Mouse (Mus musculus) CD4-positive, CD25-positive, alpha-beta regulatory T cell, adult 9 weeks (primary cell): ENCODE data around the gene Fndc3b. TPM values are rescaled to one million over a fixed set of nuclear protein-coding genes. Genes with fewer than 3 reads are reported as not detected.

ENCODE experiments used
- polyA plus RNA-seq: library from polyadenylated mRNA; unstranded; fragments of 100-300 nt; shearing (Covaris generic); gene quantifications from one replicate; pipeline ENCODE4 v1.2.1, GENCODE M21; 2017

Gene Fndc3b
- polyA plus RNA-seq = 0.21 TPM

DNA sequence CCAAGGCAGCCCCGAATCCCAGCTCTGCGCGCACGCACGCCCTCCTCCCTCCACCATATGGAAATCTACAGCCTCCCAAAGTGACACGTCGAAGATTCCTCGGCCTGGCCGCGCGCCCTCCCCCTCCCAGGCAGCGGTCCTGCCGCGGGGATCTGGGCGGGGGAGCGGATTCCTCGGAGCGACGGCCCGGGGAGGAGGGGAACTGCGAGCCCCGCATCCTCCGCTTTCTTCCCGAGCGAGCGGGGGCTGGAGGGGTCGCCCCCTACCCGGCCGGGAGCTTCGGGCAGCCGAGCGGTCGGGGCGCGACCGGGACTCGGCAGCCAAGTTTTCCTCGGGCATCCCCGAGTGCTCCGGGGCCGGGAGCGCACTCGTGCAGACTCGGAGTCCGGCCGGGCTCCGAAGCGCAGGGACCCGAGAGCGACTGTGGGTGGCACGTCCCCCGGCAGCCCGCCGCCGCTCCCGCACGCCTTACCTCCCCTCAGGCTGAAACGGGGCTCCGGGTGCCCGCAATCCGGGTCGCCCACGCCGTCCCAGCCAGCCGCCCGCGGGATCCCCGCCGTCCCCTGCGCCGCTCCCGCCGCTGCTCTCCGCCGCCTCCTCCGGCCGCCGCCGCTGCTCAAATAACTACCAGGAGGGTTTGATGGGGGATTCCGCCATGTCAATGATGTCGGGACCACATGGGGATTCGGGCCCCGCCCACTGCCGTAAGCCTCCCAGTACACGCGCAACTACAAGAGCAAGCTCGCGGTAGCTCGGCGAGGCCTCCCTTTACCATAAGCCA, at the start of gene Fndc3b:
Gene Fndc3b, minus strand, starts transcription at position 660 of the 781 bp plus-strand sequence.

DNA sequence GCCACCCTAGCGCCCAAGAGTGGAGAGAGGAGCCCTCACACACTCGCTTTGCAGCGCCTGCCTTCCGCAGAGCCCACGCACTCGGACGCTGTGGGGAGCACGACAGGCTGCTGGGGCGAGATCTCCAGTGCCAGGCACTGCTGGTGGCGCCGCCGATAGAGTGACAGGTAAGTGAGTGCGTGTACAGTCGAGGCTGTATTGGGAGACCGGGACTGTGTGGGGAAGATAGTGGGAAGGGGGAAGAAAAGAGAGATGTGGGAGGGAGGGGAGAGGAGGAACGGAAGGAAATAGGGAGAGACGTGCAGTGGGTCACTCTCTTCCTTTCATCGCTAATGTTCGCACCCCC, 339.9 kb downstream of the Fndc3b start, which contains the start of gene Ghsr:
Gene Ghsr, plus strand, starts transcription at position 76 of the 346 bp plus-strand sequence.

Other genes starting within 250 kb of the Fndc3b start
- gene Tmem212, start 185.1 kb upstream of the Fndc3b start, polyA plus RNA-seq = not detected
- 0.77 TPM for gene Pld1, start 227.4 kb upstream of the Fndc3b start, polyA plus RNA-seq